Mouse (Mus musculus): ENCODE results near the gene Slc41a2. TPM values are rescaled to one million over a fixed set of nuclear protein-coding genes. Genes with fewer than 3 reads are reported as not detected.

Gene Slc41a2
- polyA plus RNA-seq, 1 experiment from 2014 or later: 5.5 TPM

DNA sequence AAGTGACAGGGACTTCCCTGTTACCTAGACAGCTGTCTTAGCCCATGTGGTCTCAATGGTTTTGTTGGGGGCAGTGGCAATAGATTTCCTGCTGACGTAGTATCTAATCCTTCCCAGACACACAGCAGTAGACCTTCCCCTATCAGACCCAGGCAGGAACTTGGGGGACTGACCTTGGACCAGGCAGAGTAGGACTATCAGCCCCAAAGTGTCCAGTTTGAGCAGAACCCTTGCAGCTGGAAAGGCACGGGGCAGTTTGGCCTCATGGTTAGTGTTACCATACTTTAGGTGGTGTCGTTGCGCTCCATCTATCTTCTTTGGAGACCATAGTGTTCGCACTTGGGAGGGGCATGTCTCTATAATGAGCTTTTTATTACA, 8.7 kb upstream of the Slc41a2 start:
- Histone ChIP-seq H3K9ac (no peak overlapping the region), H3K27ac (no peak overlapping the region), H3K9me3 (no peaks in the 10 kb centered on the region), H3K36me3 (no peaks in the 10 kb centered on the region), H3K4me3 (no peak overlapping the region), H3K4me2 (no peak overlapping the region), H3K4me1 (replicated peaks) (no peaks in the 10 kb centered on the region), H3K27me3 (0 out of 2 replicates have a peak, but pooled peaks cover 4% of the 10 kb centered on the region)
- no peak for ATAC-seq (ENCODE audit: low FRiP score)
- WGBS: 83% methylated on average over 5 of the region's 5 CpGs

DNA sequence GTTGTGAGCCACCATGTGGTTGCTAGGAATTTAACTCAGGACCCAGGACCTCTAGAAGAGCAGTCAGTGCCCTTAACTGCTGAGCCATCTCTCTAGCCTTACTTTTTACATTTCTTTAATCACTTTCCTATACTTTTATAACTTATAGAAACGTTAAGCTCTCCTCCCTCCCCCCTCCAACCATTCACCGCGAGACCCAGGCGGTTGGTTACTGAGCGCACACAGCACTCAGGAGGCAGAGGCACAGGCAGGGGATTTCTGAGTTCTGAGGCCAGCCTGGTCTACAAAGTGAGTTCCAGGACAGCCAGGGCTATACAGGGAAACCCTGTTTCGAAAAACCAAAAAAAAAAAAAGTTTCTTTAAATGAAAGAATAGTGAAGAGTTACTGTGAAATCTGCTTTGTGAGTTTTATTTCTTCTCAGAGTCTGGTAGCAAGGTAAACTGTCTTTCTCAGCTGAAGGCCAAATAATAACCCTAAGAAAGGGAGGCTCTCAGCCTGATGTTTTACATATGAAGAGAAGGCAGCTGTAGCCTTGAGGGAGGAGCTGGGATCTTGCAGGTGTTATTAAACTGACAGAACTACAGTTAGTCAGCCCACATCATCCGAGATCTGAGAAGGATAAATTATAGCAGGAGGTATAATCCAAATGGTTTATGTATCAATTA, 8.1 kb upstream of the Slc41a2 start:
- Histone ChIP-seq H3K9me3 (no peaks in the 10 kb centered on the region), H3K4me3 (no peak overlapping the region)
- WGBS: 36% methylated on average over 7 of the region's 7 CpGs

DNA sequence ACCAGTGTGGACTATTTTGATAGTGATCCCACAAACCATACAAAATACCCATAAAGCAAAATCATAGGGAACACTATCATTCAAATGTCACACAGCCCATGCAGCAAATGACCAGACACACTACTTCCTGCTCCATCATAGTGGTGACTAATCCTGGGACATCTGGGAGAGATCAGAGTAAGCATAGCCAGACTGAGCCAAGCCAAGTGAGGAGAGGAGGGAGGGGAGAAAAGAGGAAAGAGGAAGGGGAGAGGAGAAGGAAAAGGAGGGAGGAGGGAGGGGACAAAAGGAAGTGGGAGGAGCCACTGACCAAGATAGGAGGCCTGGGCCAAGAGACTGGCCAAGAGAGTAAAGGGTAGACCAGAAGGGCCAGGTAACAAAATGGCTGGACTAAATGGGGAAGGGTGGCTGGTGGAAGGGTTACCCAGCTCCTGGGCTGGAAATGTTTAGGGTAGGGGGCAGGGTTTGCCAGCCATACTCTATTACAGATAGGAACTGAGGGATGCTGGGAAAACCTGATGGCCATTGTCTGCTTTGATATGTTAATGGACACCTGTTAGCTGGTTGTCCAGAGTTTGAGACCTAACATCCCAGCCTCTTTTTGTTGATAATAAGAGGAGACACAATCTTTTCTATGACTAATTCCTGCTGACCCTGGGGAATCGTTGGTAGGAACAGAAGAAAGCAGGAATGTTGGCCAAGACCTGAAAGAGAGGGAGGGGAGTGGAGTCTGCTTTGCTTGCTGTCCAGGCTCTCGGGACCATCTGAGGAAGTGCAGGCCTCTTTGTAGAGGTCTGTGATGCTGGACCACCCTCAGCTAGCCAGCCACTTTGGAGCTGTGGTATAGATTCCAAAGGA, 6.4 kb upstream of the Slc41a2 start:
- no peaks in the 10 kb centered on the region for H3K4me1 ChIP-seq (replicated peaks)
- no peaks in the 10 kb centered on the region for H3K36me3 ChIP-seq
- no peak overlapping the region for H3K27ac ChIP-seq
- WGBS: 41% methylated on average over 2 of the region's 2 CpGs
- no peaks in the 10 kb centered on the region for H3K9me3 ChIP-seq
- ATAC-seq (ENCODE audit: low FRiP score): no peak
- no peak overlapping the region for H3K9ac ChIP-seq
- no peak overlapping the region for H3K4me2 ChIP-seq
- H3K4me3 ChIP-seq: no peak overlapping the region
- 0 out of 2 replicates have a peak, but pooled peaks cover 13% of the 10 kb centered on the region for H3K27me3 ChIP-seq

More for the DNA sequence above, 8.1 kb upstream of the Slc41a2 start:
- no peak overlapping the region for H3K27ac ChIP-seq
- ATAC-seq (ENCODE audit: low FRiP score): no peak
- no peaks in the 10 kb centered on the region for H3K36me3 ChIP-seq
- 0 out of 2 replicates have a peak, but pooled peaks cover 4% of the 10 kb centered on the region for H3K27me3 ChIP-seq
- no peak overlapping the region for H3K4me2 ChIP-seq
- no peak overlapping the region for H3K9ac ChIP-seq
- no peaks in the 10 kb centered on the region for H3K4me1 ChIP-seq (replicated peaks)

DNA sequence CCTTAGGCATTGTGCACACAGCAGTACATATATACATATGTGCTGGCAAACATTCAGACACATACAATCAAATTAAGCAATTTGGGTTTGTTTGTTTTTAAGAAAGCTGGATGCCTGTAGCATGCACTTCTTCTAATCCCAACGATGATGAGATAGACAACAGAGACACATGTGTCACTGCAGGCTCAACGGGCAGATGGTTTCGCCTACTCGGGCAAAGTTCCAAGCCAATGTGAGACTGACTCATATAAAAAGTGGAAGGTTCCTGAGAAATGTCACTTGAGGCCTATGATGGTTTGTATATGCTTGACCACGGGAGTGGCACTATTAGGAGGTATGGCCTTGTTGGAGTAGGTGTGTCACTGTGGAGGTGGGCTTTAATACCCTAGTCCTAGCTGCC, 5.5 kb upstream of the Slc41a2 start:
- 88% methylated on average over 5 of the region's 5 CpGs for whole genome bisulfite sequencing
- no peaks in the 10 kb centered on the region for H3K9me3 ChIP-seq
- H3K36me3 ChIP-seq: no peaks in the 10 kb centered on the region
- no peak for ATAC-seq (ENCODE audit: low FRiP score)
- H3K9ac ChIP-seq: no peak overlapping the region
- H3K4me2 ChIP-seq: no peak overlapping the region
- H3K4me1 ChIP-seq (replicated peaks): no peaks in the 10 kb centered on the region
- 0 out of 2 replicates have a peak, but pooled peaks cover 17% of the 10 kb centered on the region for H3K27me3 ChIP-seq
- H3K27ac ChIP-seq: no peak overlapping the region
- H3K4me3 ChIP-seq: no peak overlapping the region

DNA sequence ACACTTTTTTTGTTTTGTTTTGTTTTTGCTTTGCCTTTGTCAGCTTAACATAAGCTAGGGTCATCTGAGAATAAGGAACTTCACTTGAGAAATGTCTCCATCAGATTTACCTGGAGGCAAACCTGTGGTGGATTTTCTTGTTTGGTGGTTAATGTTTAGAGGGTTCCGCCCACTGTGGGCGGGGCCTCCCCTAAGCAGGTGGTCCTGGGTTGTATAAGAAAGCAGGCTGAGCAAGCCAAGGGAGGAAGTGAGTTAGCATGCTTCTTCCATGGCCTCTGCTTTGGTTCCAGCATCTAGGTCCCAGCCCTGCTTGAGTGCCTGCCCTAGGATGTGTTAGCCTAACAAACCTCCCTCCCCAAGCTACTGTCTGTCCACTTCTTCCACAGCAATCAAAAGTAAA, 3.5 kb upstream of the Slc41a2 start:
- H3K4me2 ChIP-seq: no peak overlapping the region

DNA sequence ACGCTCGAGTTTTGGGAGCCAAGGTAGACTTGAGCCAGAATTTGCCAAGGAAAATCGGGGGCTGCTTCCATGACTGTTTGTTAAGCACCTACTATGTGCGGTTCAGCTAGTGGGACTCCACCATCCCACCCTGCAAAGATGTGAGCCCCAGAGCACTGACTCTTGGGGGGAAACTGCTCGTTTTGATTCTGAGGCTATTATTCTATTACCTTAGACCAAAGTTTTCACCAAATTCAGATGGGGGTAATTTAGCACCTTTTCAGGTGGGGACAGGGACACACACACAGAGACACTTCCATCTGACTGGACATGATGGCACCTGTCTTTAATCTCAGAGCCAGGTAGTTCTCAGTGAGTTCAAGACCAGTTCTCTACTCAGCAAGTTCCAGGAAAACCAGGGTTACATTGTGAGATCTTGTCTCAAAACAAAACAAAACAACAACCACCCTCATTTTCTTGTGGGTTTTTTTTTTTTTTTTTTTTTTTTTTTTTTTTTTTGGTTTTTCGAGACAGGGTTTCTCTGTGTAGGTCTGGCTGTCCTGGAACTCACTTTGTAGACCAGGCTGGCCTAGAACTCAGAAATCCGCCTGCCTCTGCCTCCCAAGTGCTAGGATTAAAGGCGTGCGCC, 403 bp upstream of the Slc41a2 start:
- peak; percentile 44; the same call in 1 of the 2 replicates for ATAC-seq (ENCODE audit: low FRiP score)
- H3K36me3 ChIP-seq: no peaks in the 10 kb centered on the region
- peak overlapping the region; percentile 71 for H3K4me3 ChIP-seq
- 54% methylated on average over 8 of the region's 9 CpGs for WGBS
- peak overlapping the region; percentile 88 for H3K27ac ChIP-seq
- H3K4me1 ChIP-seq (replicated peaks): peaks cover 5% of the 10 kb centered on the region
- no peaks in the 10 kb centered on the region for H3K9me3 ChIP-seq
- peak overlapping the region; percentile 79 for H3K4me2 ChIP-seq
- peak overlapping the region; percentile 90 for H3K9ac ChIP-seq
- peaks cover 45% of the 10 kb centered on the region for H3K27me3 ChIP-seq

More for the DNA sequence above, 3.5 kb upstream of the Slc41a2 start:
- peaks cover 3% of the 10 kb centered on the region for H3K4me1 ChIP-seq (replicated peaks)
- H3K27me3 ChIP-seq: peaks cover 22% of the 10 kb centered on the region
- no peak for ATAC-seq (ENCODE audit: low FRiP score)
- H3K27ac ChIP-seq: no peak overlapping the region
- no peak overlapping the region for H3K9ac ChIP-seq
- WGBS: 40% methylated on average over 2 of the region's 2 CpGs
- no peaks in the 10 kb centered on the region for H3K9me3 ChIP-seq
- no peaks in the 10 kb centered on the region for H3K36me3 ChIP-seq
- no peak overlapping the region for H3K4me3 ChIP-seq

DNA sequence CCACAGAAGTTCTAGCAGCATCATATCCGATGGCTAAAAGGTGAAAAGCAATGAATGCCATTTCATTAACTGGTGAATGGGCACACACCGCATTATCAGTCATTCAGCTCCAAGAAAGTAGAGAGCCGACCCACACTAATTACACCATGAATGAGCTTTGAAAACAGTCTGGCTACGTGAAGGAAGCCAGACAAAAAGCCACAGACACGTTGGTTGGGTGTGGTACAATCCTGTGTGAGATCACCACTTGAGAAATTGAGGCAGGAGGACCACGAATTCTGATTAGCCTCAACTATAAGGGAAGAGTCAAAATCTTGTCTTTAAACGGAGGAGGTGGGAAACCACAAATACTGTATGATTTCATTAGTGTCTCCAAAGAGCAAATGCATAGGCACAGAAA, 1.3 kb downstream of the Slc41a2 start:
- Histone ChIP-seq H3K27me3 (peaks cover 45% of the 10 kb centered on the region), H3K4me1 (replicated peaks) (peaks cover 5% of the 10 kb centered on the region), H3K27ac (no peak overlapping the region), H3K4me3 (peak overlapping the region; percentile 25), H3K9me3 (no peaks in the 10 kb centered on the region), H3K4me2 (peak overlapping the region; percentile 79), H3K9ac (no peak overlapping the region), H3K36me3 (0 out of 2 replicates have a peak, but pooled peaks cover 3% of the 10 kb centered on the region)
- no peak for ATAC-seq (ENCODE audit: low FRiP score)
- 21% methylated on average over 7 of the region's 7 CpGs for WGBS

DNA sequence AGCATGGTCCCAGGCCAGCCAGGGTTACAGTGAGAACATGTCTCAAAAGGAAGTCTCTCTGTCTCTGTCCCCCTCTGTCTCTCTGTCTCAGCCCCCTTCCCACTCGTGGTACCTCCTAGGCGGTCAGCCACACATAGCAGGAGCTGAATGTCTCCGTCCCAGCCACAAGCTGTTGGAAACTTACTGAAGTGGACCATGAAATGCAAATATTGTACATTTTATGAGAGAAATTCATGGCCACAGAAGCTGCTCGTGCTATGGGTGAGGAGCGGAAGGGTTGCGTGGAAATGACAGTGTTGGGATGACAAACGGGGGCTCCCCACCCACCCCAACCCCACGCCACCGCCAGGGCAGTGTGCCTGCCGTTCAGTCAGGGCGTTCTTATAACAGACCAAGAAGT, 5.1 kb downstream of the Slc41a2 start:
- H3K4me1 ChIP-seq (replicated peaks): peaks cover 5% of the 10 kb centered on the region
- no peak overlapping the region for H3K4me2 ChIP-seq
- H3K9me3 ChIP-seq: no peaks in the 10 kb centered on the region
- H3K27ac ChIP-seq: no peak overlapping the region
- WGBS: 87% methylated on average over 11 of the region's 11 CpGs
- 0 out of 2 replicates have a peak, but pooled peaks cover 3% of the 10 kb centered on the region for H3K36me3 ChIP-seq
- H3K4me3 ChIP-seq: no peak overlapping the region
- H3K9ac ChIP-seq: no peak overlapping the region
- no peak for ATAC-seq (ENCODE audit: low FRiP score)
- peaks cover 25% of the 10 kb centered on the region for H3K27me3 ChIP-seq

DNA sequence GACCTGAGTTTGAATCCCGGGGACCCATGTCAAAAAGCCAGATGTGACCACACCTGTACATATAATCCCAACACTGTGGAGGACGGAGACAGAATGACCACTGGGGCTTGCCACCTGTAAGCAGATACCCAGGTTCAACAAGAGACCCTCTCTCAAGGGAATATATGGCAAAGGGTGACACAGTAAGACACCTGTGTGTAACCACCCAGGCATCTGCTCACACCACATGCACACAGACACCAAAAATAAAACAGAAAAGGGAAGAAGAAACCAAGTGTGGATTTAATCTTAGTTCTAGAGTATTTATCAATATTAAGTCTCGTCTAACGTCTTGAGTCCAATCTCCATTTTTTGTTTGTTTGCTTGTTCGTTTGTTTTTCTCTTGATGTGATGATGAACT, 5.9 kb downstream of the Slc41a2 start:
- H3K4me3 ChIP-seq: no peak overlapping the region
- WGBS: 95% methylated on average over 5 of the region's 5 CpGs
- H3K27me3 ChIP-seq: peaks cover 25% of the 10 kb centered on the region
- ATAC-seq (ENCODE audit: low FRiP score): no peak
- no peak overlapping the region for H3K4me2 ChIP-seq
- H3K27ac ChIP-seq: no peak overlapping the region
- H3K9me3 ChIP-seq: no peaks in the 10 kb centered on the region
- H3K4me1 ChIP-seq (replicated peaks): peaks cover 5% of the 10 kb centered on the region
- H3K36me3 ChIP-seq: 0 out of 2 replicates have a peak, but pooled peaks cover 3% of the 10 kb centered on the region
- no peak overlapping the region for H3K9ac ChIP-seq

DNA sequence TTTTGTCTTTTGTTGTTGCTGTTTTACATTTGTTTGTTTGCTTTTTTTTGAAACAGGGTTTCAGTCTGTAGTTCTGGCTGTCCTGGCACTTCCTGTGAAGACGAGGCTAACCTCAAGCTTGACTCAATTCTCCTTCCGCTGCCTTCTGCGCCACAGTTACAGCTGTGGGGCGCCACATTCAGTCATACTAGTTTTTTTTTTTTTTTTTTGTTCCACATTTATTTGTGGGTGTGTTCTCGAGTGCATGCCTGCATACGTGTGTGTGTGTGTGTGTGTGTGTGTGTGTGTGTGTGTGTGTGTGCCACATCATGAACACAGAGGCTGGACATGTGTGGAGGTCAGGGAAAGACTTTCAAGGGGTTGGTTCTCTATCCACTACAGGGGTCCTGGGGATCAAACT, 7.3 kb downstream of the Slc41a2 start:
- peaks cover 15% of the 10 kb centered on the region for H3K27me3 ChIP-seq
- 78% methylated on average over 6 of the region's 6 CpGs for WGBS
- no peaks in the 10 kb centered on the region for H3K9me3 ChIP-seq
- H3K36me3 ChIP-seq: 0 out of 2 replicates have a peak, but pooled peaks cover 3% of the 10 kb centered on the region
- H3K4me2 ChIP-seq: no peak overlapping the region
- no peak overlapping the region for H3K4me3 ChIP-seq
- H3K27ac ChIP-seq: no peak overlapping the region
- no peak for ATAC-seq (ENCODE audit: low FRiP score)
- no peaks in the 10 kb centered on the region for H3K4me1 ChIP-seq (replicated peaks)
- H3K9ac ChIP-seq: no peak overlapping the region

DNA sequence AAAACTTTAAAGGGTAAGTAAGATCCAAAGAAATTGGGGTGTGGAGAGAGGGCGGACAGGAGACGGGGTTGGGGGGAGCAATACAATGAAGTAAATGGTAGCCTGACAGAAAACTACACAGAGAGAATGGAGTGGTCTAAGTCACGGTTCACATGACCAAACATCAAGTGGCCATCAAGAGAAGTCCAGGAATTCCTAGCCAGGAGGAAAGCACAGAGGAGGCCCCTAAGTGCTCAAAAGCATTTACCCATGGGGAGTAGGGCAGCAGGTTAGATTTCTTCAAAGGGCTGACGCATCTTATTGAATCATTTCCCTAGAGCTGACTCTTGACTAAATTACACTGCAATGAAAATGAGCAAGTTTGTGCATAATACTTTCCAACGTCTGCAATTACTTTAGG, 8.9 kb downstream of the Slc41a2 start:
- Histone ChIP-seq H3K4me1 (replicated peaks) (no peaks in the 10 kb centered on the region), H3K27me3 (no peaks in the 10 kb centered on the region), H3K27ac (no peak overlapping the region), H3K4me2 (no peak overlapping the region), H3K9me3 (no peaks in the 10 kb centered on the region), H3K9ac (no peak overlapping the region), H3K36me3 (0 out of 2 replicates have a peak, but pooled peaks cover 3% of the 10 kb centered on the region), H3K4me3 (no peak overlapping the region)
- ATAC-seq (ENCODE audit: low FRiP score): no peak
- 78% methylated on average over 5 of the region's 5 CpGs for WGBS

DNA sequence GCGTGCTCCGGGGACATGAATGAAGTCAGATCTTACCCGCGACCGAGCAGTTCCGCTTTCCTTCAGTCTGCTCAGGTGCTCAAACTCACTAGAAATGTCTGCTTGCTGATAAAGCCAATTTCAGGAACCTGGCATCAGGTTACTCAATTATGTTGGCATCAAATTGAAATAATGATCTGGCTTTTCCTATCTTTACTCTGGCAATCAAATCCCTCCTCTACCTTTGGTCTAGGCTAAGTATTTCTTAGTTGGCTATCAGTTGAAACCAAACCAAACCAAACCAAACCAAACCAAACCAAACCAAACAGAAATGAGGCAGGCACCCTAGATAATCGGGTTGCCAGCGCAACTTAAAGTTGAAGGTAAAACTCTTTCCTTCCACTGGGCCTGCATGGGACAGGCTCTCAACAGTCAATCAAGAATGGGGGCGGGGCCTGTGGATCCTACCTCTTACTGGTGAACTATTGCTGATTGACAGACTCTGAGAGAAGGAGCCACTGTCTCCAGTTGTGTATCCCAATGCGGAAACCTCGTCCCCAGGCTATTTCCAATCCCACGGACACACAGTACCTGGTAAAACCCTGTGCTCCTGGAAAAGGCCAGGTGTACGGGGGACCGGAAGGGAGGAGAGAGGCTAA, 10.9 kb downstream of the Slc41a2 start:
- WGBS: 88% methylated on average over 14 of the region's 14 CpGs
- no peaks in the 10 kb centered on the region for H3K4me1 ChIP-seq (replicated peaks)
- no peak overlapping the region for H3K4me3 ChIP-seq
- no peak for ATAC-seq (ENCODE audit: low FRiP score)
- no peak overlapping the region for H3K4me2 ChIP-seq
- no peak overlapping the region for H3K27ac ChIP-seq
- no peak overlapping the region for H3K9ac ChIP-seq
- H3K27me3 ChIP-seq: no peaks in the 10 kb centered on the region
- no peaks in the 10 kb centered on the region for H3K9me3 ChIP-seq
- H3K36me3 ChIP-seq: 0 out of 2 replicates have a peak, but pooled peaks cover 2% of the 10 kb centered on the region

Data from hindbrain, embryonic 13.5 days (tissue).